Mouse (Mus musculus) kidney, adult 2 months (tissue): ENCODE results near the gene Zfp28. TPM values are rescaled to one million over a fixed set of nuclear protein-coding genes. Genes with fewer than 3 reads are reported as not detected.
A peak's percentile ranks its signal among the peaks of the same experiment; 100 is the strongest.

Experiments
- DNase-seq: peaks from one replicate; pipeline ENCODE4 v3.0.0; 2021
- H3K27ac ChIP-seq: fragments of 200-500 bp; 2 replicates; pipeline ENCODE4 v1.5.1; 2012; ENCODE audit warnings: low read depth, low read length, control low read depth, inconsistent platforms; ENCODE audit not compliant: insufficient read depth
- H3K27me3 ChIP-seq: fragments of 200-500 bp; replicated peaks from 2 replicates; pipeline ENCODE4 v1.6.1; 2012; ENCODE audit warnings: mild to moderate bottlenecking, moderate library complexity, low read length, inconsistent platforms; ENCODE audit not compliant: control insufficient read depth, insufficient read depth
- H3K36me3 ChIP-seq: fragments of 200-500 bp; 2 replicates; pipeline ENCODE4 v1.6.1; 2012; ENCODE audit warnings: mild to moderate bottlenecking, moderate library complexity, low read length, inconsistent platforms; ENCODE audit not compliant: control insufficient read depth, insufficient read depth
- H3K4me1 ChIP-seq: fragments of 200-500 bp; 2 replicates; pipeline ENCODE4 v1.6.1; 2011; ENCODE audit warnings: low read length; ENCODE audit not compliant: control insufficient read depth, insufficient read depth
- H3K4me3 ChIP-seq: fragments of 200-500 bp; 2 replicates; pipeline ENCODE4 v1.5.1; 2011; ENCODE audit warnings: mild to moderate bottlenecking, low read depth, low read length, control low read depth; ENCODE audit not compliant: insufficient read depth
- CTCF ChIP-seq: fragments of 200-500 bp; conservative IDR thresholded peaks from 2 replicates; pipeline ENCODE4 v1.5.1; 2011; ENCODE audit warnings: low read depth, mild to moderate bottlenecking, control low read depth, low read length, moderate library complexity, mixed read lengths; ENCODE audit not compliant: insufficient read depth, insufficient read length
- POLR2A ChIP-seq: fragments of 200-500 bp; IDR thresholded peaks from one replicate; pipeline ENCODE4 v1.6.1; 2011; ENCODE audit warnings: low read depth, low read length, control low read depth
- WGBS: fragments of 180-500 bp; shearing (Covaris S2); methylation state at CpG from one replicate; pipeline ENCODE4 v1.1.7; 2018; 5-methylcytosine and 5-hydroxymethylcytosine counted together
- polyA plus RNA-seq: library from polyadenylated mRNA; depleted of rRNA; stranded (reverse); fragments of >200 nt; gene quantifications from 2 replicates; pipeline ENCODE4 v1.2.3, GENCODE M21; 2012; rRNA removed

The Zfp28 gene
- polyA plus RNA-seq, 1 experiment: 2.0 TPM

- no peak within 1 kb of the TSS for H3K4me3 ChIP-seq
- TF ChIP-seq CTCF (no peak), POLR2A (no peak)
- H3K36me3 ChIP-seq: no peaks in the 10 kb centered on the region
- H3K27me3 ChIP-seq: no peaks in the 10 kb centered on the region
- no peaks in the 10 kb centered on the region for H3K4me1 ChIP-seq
- H3K27ac ChIP-seq: no peak within 1 kb of the TSS
- 67% methylated on average over 3 of the region's 3 CpGs for WGBS
- DNase-seq: no peak
Measured at GRCm38 (mm10) chr7:6438388-6438787, 55.3 kb downstream of the Zfp28 start, which contains the start of gene Olfr1344. TSS of gene Olfr1344 (plus strand) at chr7:6438688.

GRCm38 (mm10) chr7:6441173-6441572, 58.1 kb downstream of the Zfp28 start:
- WGBS: 63% methylated on average over 2 of the region's 2 CpGs

More at GRCm38 (mm10) chr7:6441173-6441572, 58.1 kb downstream of the Zfp28 start:
- H3K27me3 ChIP-seq: no peaks in the 10 kb centered on the region
- H3K27ac ChIP-seq: no peak overlapping the region
- no peak overlapping the region for H3K4me3 ChIP-seq
- TF ChIP-seq POLR2A (no peak), CTCF (no peak)
- peak; percentile 3 for DNase-seq
- no peaks in the 10 kb centered on the region for H3K4me1 ChIP-seq
- H3K36me3 ChIP-seq: no peaks in the 10 kb centered on the region

Other genes with a start within 250 kb of the Zfp28 start
- 54.2 and 66.1 TPM in 2 replicates for gene Zfp787, start 227.3 kb upstream of the Zfp28 start, polyA plus RNA-seq
- gene Zfp444, start 211.1 kb upstream of the Zfp28 start, polyA plus RNA-seq: 47.1 and 65.2 TPM in 2 replicates
- not detected in 2 replicates for gene Galp, start 186.2 kb upstream of the Zfp28 start, polyA plus RNA-seq
- gene Zscan5b, start 161.0 kb upstream of the Zfp28 start, polyA plus RNA-seq: not detected in 2 replicates
- not detected in 2 replicates for gene Epp13, start 130.6 kb upstream of the Zfp28 start, polyA plus RNA-seq
- gene Zfp667, start 96.7 kb upstream of the Zfp28 start, polyA plus RNA-seq: 0.75 and 0.95 TPM in 2 replicates
- gene Zfp583, start 52.0 kb upstream of the Zfp28 start, polyA plus RNA-seq: 0.36 and 0.45 TPM in 2 replicates
- 0.19 and 0.28 TPM in 2 replicates for gene Gm3854, start 39.5 kb upstream of the Zfp28 start, polyA plus RNA-seq
- 0.45 and 0.46 TPM in 2 replicates for gene Zfp78, start 20.0 kb upstream of the Zfp28 start, polyA plus RNA-seq
- 0.03 TPM in 1 of 2 replicates, not detected in the other for gene Smim17, start 15.4 kb downstream of the Zfp28 start, polyA plus RNA-seq
- not detected in 2 replicates for gene Gm20715, start 27.0 kb downstream of the Zfp28 start, polyA plus RNA-seq
- not detected in 2 replicates for gene Olfr1344, start 55.4 kb downstream of the Zfp28 start, polyA plus RNA-seq
- gene Olfr1336, start 72.9 kb downstream of the Zfp28 start, polyA plus RNA-seq: not detected in 2 replicates
- gene Olfr1346, start 83.8 kb downstream of the Zfp28 start, polyA plus RNA-seq: not detected in 2 replicates
- not detected in 2 replicates for gene Olfr5, start 103.6 kb downstream of the Zfp28 start, polyA plus RNA-seq
- gene Olfr1347, start 116.5 kb downstream of the Zfp28 start, polyA plus RNA-seq: not detected in 2 replicates
- not detected in 2 replicates for gene Olfr1348, start 125.5 kb downstream of the Zfp28 start, polyA plus RNA-seq
- not detected in 2 replicates for gene Olfr1349, start 139.7 kb downstream of the Zfp28 start, polyA plus RNA-seq
- gene Olfr1350, start 181.5 kb downstream of the Zfp28 start, polyA plus RNA-seq: not detected in 2 replicates